Mouse (Mus musculus) heart, postnatal 10 days (tissue): ENCODE results near the gene Arfgap1. TPM values are rescaled to one million over a fixed set of nuclear protein-coding genes. Genes with fewer than 3 reads are reported as not detected.

Source experiments
- DNase-seq, 2 experiments: peaks; one replicate each; pipeline ENCODE4 v3.0.0; 2021
- intact Hi-C: fragments of 180-260 bp; cut with DNase I; formaldehyde crosslinking; loops from one replicate; pipeline ENCODE4 v1.15.1; 2025
- total RNA-seq, 2 experiments: library from RNA; stranded (reverse); gene quantifications; 2 replicates each; pipeline ENCODE4 v1.2.3; 2021

Gene Arfgap1
- total RNA-seq = 10 to 100 TPM; 47.2 to 50.5 TPM

GRCm38 (mm10) chr2:180967010-180967763 is at the start of gene Arfgap1:
Gene Arfgap1 (plus strand): TSS chr2:180967225.
- peak; percentile 95 to 96 for DNase-seq
- intact Hi-C loops = no loop called here

- no peak for DNase-seq
These were observed 46.9 kb upstream of the Arfgap1 start for GRCm38 (mm10) chr2:180919913-180920809.

DNA sequence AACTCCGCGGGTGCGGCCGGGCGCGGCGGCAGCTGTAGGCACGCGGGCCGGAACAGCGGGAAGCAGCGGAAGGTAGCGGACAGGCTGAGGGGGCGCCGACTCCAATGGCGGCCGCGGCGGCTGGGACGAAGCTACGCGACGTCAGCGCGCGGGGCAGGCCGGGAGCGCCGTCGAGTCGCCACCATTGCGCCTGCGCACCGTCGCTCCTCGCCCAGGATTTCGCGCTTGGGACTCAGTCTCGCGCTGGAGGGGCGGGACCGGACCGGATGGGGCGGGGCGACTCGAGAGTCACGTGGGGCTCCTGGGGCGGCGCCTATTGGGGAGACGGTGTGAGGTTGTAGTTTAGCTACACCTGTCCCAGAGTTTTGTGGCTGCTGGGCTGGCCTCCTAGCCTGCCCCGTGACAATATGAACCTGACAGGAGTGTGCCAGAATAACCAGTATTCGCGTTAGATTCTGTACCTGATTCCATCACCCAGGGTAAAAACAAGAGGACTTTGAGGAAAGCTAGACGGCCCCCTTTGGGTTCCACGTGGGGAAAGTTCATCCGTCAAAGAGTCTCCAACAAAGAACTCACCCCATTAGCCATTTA is 46.1 kb upstream of the Arfgap1 start, which contains the start of gene Ythdf1:
Gene Ythdf1, minus strand, starts transcription at position 140 of the 591 bp plus-strand sequence.
- peak; percentile 98 to 99 for DNase-seq
- intact Hi-C loops = no loop called here

More at GRCm38 (mm10) chr2:180919913-180920809, 46.9 kb upstream of the Arfgap1 start:
- intact Hi-C loops = no loop called here

DNA sequence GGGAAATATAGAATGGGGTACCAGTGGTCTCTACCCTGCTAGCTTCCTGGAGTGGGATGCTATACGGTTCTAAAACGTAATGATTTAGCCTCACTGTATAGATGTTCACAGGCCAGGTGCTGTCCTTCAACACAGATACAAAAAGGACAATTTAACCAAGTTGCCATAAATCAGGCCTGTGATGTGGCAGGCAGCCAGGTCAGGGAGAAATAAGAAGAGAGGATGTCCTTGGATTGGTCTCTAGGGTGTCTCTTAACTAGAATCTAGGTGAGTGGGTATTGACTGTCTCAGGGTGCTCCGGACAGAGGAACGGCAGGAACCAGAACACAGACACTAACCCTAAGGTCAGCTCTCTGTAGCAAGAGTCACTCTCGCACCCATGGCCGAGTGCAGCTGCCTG is 44.3 kb upstream of the Arfgap1 start:
- intact Hi-C loops = no loop called here
- DNase-seq = no peak

DNA sequence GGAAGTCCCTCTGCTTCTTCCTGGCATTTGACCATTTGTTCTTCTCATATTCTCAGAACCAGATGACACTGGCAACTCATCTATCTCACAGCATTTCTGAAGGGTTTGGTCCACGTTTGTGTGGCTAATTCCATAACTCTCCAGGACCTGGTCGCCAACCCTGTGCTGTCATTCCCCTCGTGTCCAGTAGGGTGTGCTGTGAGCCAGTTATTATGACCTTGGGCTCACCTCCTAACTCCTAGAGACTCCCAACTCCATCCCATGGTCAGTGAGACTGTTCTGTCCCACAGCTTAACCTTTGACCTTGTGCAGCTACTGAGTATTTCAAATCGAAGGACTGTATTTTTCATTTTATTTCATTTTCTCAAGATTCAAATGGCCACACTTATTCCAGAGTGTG is 41.8 kb upstream of the Arfgap1 start:
- DNase-seq = peak; percentile 75 to 84
- intact Hi-C loops = loop anchor here (1.0 to 2.0 kb wide), 2 partner anchors 38 to 136 kb away; no protein-coding TSS in a partner anchor

DNA sequence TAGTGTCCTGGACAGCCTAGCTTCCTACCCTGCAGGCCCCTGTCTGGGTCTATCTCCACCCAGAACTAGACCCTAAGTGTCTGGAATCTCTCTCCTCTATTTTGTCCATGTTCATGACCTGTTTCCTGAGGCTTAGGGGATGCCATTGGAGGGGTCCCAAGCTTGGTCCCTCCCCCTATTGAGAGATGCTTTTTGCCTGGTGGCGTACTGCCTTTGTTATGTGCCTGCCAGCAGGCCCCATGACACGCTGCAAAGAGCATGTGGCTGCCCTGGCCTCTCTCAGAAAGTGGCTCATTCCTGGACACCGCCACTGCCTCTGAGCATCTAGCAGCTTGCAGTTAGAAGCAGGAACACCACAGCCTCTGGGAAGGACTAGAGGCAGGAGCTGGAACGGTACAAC is 38.3 kb upstream of the Arfgap1 start, which contains the start of gene Birc7:
Gene Birc7, plus strand, starts transcription at position 301 of the 400 bp plus-strand sequence.
- no peak for DNase-seq
- intact Hi-C loops = no loop called here

DNA sequence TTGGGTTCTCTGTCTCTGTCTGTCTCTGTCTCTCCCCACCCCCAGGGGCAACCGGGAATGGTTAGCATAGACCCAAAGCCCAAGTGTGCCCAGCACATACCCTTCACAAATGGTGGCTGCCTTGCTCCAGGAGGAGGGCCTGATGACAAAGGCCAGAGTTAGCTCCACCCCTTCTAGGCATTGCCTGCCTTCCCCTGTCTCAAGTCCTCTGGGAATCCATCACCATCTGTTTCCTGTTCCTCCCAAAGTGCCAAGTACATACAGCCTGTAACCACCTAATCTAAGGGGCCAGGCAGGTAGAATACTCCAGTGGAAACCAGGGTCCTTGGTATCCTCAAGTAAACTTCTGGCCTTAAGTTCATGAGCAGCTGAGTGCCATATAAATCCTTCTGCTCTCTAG is 34.6 kb upstream of the Arfgap1 start:
- intact Hi-C loops = no loop called here
- no peak for DNase-seq

DNA sequence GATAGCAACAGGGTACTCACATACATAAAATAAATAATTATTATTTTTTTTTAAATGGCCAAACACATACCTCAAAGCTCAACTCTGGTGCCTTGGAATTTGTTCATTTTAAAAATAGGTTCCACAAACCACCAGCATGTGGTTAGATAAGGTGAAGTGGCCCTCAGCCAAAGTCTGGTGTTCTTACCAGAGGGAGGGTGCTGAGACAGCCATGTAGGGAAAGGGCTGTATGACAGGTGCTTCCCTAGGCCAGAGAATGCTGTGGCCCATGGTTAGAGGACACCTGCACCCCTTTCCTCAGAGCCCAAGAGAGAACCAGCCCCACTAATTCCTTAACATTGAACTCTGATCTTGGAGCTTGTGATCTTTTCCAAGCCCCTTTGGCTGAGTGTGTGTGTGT is 26.8 kb upstream of the Arfgap1 start:
- no peak for DNase-seq
- intact Hi-C loops = no loop called here

DNA sequence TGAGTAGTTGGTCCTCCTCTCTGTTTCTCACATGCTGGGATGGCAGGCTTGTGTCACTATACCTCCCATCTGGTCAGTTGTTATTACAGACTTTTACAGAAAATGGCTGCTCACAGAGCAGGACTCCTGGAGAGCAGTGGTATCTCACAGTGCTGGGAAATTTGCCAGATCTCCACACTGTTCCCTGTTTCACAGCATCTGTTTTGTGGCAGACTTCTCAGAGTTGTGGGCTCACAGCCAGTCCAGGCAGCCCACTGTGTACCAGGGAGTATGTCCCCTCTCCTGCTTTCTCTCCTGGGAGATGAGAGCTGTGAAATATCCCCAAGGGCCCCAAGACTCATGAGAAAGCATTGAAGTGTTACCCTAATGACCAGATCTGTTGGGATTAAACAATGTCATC is 25.2 kb upstream of the Arfgap1 start:
- DNase-seq = no peak
- intact Hi-C loops = no loop called here

DNA sequence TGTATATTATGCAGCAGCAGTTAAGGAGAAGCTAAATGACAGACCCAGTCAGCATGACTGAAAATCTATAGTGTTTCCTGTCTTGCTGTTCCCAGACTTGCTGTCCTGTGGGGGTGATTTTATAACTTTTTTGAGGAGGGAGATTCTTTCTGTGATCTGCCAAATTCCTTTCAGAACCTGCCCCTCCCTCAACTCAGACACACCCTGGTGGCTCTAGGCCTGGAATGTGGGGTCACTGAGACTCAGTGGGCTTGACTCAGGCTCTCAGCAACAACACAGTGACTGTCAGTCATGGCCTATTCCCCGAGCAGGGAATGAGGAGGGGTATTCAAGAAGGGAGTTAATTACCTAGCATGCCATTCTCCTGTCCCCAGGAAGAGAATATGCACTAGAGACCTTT is 17.1 kb upstream of the Arfgap1 start:
- DNase-seq = no peak
- intact Hi-C loops = no loop called here

- peak in 1 of 2 experiments; percentile 20 for DNase-seq
- intact Hi-C loops = no loop called here
These were observed 14.3 kb upstream of the Arfgap1 start for GRCm38 (mm10) chr2:180952731-180953171.

DNA sequence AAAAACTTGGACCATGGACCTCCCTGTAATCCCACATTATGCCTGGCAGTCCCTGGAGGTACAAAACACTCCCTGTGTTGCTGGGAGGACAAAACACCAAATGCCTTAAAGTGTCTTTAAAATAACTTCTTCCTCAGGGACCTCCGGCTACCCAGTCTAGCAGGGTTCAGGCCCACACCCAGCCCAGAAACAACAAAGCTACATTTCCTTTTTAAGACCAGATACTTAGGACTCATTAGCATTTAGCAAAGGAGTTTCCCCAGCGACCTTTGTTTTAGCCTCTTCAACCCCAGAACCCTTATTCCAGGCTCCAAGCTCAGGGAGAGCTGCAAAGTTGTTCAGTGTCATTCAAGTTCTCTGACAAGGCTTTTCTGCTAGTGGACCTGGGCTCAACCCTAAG is 13.4 kb upstream of the Arfgap1 start:
- intact Hi-C loops = no loop called here
- no peak for DNase-seq

DNA sequence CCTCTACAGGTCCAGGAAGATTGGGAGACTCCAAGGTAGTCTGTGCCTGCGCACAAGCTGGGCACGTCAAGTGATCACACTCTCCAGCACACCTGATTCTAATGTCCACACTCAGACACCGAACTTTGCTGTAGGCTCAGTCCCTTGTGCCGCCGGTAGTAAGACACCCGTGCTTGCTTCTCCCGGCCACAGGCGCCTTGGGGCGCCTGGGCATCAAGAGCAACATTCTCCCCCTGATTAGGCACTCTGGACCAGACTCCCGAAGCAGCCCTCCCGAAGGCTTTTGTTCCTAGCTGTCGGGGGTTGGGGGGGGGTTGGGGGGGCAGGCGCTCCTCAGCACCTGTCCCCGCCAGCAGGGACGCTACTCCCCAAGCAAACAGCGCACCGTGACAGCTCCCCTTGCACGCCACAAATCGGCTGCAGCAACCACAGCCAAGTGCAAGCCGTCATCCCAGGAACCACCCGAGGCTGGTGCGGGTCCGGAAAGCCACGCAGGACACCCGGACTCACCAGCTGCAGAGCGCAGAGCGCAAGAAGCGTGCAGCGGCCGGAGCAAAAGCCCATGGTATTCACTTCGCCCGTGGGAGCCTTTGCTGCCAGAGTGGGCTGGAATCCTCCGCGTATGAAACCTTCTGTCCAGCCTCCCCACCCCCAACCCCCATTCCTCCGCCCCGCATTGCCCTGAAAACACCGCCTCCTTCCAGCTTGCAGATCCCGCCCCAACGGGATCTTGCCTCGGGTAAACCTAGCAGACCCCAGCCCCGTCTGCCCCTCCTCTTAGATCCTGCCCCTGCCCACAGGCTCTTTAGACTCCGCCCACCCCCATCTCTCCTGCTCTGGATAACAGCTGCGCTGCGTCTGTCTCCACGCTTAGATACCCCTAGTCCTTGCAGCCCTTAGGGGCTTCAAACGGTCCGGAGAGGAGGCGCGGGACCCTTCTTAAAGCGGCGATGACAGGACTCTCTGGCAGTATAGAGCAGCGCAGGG is 12.7 kb upstream of the Arfgap1 start, which contains the start of gene Nkain4:
Gene Nkain4, minus strand, starts transcription at position 639 of the 987 bp plus-strand sequence.
- DNase-seq = peak; percentile 54 to 57
- intact Hi-C loops = no loop called here

DNA sequence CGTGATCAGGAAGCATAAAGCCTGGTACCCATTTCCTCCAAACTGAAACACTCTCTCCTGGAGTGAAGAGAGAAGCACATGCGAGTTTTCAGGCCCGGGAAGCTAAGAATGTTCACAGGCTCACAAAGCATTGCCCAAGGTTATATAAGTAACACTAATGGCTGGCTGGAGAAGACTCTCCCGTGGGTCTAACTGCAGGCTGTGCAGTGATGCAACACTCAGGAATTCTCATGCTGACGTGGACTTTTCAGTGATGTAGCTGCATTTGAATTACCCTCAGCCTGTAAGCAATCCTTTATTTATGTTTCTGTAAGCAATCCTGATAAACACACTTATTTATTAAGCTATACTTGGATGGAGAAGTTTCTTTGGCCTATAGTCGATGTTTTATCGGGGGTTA is 7.4 kb upstream of the Arfgap1 start:
- intact Hi-C loops = no loop called here
- DNase-seq = no peak

DNA sequence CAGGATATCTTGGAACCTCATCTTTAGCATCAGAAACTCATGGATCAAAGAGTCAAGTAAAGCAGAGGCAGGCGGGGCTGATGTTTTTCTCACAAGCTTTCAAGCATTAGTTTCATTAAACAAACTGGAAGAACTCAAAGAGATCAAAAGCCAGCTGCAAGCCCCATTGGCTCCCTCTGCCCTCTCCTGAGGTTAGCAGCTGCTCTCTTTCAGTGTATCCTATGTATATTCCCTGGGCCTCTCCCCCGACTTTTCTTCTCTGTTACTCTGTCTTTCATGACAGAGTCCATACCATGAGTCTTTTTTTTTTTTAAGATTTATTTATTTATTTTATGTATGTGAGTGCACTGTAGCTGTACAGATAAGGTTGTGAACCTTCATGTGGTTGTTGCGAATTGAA is 6.8 kb upstream of the Arfgap1 start:
- intact Hi-C loops = no loop called here
- no peak for DNase-seq

GRCm38 (mm10) chr2:180962616-180963308 is 4.3 kb upstream of the Arfgap1 start:
- intact Hi-C loops = loop anchor here (1.0 kb wide), 1 partner anchor 37 kb away; no protein-coding TSS in a partner anchor
- no peak for DNase-seq

- intact Hi-C loops = loop anchor here (1.0 kb wide), 1 partner anchor 39 kb away; no protein-coding TSS in a partner anchor
- DNase-seq = peak; percentile 69 to 82
These were observed 3.1 kb upstream of the Arfgap1 start for GRCm38 (mm10) chr2:180963956-180964355.

GRCm38 (mm10) chr2:180966092-180966882 is 738 bp upstream of the Arfgap1 start:
- intact Hi-C loops = no loop called here
- peak; percentile 29 to 38 for DNase-seq
